Mouse (Mus musculus) adrenal gland, postnatal 36 days (tissue): ENCODE data around the gene Casc4. TPM values are rescaled to one million over a fixed set of nuclear protein-coding genes. Genes with fewer than 3 reads are reported as not detected.

ENCODE experiments used
- DNase-seq, 2 experiments: peaks; one replicate each; pipeline ENCODE4 v3.0.0; 2021; ENCODE audit warnings: mixed read lengths in 1 of 2
- long read RNA-seq, 2 experiments: library from polyadenylated mRNA; stranded (forward); transcript quantifications; one replicate each; pipeline ENCODE4 v2.0.0; 2021; ENCODE audit warnings: borderline sequencing depth in 2 of 2
- total RNA-seq, 2 experiments: library from RNA; stranded (reverse); gene quantifications; 2 replicates each; pipeline ENCODE4 v1.2.3; 2021

The Casc4 gene
- 10 to 100 TPM; 40.5 to 50.6 TPM for total RNA-seq
- long read RNA-seq, experiment 1, full-length matches to known transcripts = 6 of 14 reads
- long read RNA-seq, experiment 1, partial matches to known transcripts = 3 of 14 reads
- long read RNA-seq, experiment 1, other reads (novel, unspliced or antisense) = 5 of 14 reads
- long read RNA-seq, experiment 2, full-length matches to known transcripts = 2 of 3 reads
- long read RNA-seq, experiment 2, partial matches to known transcripts = 0 of 3 reads
- long read RNA-seq, experiment 2, other reads (novel, unspliced or antisense) = 1 of 3 reads

DNA sequence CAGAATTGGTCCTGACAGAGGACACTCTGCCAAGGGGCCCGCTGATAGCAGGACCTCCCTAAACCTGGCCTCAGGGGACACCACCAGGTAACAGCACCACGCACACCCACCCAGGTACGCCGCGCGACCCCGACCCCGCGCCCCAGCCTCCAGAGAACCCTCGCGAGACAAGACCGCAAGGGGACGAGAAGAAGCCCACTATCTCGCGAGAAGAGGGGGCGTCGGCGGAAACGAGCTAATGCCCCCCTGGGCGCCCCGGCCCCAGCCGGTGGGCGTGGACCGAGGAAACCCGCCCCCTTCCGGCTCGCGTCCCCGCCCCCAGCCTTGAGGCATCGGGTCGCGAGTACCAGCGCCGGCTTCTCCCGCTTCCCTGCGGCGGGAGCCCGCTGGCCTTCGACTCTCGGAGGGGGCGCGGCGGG lies at the start of gene Casc4:
Gene Casc4 (plus strand): TSS at position 339 of the 419 bp plus-strand sequence.
- DNase-seq = peak; percentile 88 to 94

DNA sequence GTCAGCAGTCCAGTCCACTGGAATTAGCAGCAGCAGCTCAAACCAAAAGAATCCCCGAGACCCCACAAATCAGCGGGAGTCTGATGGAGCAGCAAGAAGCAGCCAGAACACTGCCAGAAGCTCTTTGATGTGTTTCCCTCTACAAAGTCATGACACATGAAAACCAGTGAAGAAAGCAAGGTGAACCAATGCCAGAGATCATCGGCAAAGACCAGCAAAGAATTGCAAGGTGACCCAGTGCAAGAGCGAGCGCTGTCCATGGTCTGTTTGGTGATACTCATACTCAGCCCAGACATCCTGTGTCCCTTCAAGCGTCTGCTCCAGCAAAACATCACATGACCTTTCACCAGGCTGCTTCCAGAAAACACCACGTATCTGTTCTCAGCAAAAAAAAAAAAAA lies 45.0 kb upstream of the Casc4 start:
- DNase-seq = no peak

DNA sequence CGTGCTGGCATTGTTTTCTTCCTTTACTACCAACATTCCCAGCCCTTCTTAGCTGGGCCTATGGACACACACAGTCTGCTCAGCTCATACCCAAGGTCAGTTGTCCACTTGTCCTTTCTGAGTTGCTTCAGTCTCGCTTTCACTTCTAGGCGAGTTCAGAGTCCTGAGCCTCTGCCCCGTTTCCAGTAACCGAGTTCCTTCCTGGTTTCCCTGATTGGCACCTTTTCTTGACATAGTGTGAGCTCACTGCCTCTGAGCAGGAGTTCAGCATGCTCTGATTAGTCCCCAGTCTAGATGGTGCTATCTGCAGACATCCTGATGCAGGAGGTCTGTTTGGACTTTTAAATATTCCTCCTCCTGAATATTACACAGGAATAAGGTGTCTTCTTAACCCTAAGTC lies 42.1 kb upstream of the Casc4 start:
- DNase-seq = peak in 1 of 2 experiments; percentile 12

DNA sequence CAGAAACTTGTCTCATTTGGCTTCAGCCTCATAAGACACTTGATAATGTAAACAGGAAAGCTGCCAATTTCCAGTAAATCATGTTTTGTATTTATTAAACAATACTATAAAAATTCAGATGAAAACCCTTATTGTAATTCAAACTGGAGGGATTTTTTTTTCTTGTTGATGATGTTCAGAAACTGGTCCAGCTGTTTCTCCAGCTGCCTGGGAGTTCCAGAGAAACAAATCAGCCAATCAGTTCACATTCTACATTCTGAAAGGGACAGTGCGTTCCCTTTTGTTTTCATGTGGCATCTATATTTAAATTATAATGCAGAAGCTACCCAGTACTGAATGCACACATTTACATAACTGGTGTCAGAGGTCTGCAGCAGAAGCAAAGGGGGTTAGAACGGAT lies 40.6 kb upstream of the Casc4 start:
- DNase-seq = no peak

DNA sequence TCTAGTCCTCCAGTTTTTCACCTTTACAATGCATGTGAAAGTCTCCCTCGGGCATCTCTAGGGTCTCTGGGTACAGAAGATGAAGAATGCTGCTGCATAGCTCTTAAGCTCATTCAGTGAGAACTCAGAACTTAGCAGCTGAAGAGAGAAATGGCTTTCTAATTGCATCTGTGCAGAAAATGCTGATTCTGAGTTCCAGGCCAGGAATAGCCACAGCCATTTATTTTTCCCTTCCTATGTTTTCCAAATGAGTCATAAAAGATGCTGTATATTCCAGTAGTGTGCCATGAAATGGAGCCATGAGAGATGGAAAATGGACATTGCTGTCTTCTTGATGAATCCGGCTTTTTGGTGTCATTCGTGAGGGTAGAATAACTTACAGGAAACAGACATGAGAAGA lies 38.4 kb upstream of the Casc4 start:
- no peak for DNase-seq

DNA sequence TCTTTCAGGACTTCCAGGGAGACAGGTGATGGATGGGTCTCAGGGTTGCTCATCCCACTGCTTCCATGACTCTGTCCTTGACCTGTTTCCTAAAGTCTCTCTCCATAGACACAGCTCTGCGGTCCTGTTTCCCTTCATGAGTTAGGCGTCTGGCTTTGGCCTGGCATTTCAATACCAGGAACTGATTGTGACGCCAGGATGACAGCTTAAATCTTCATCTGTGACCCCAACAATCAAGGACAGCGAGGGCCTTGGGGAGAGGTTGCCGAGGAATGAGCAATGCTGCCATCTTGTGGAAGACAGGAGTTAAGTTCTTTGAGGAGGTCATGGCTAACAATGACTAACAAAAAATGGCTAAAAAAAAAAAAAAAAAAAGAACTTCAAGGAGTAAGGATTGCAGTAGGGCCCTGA lies 34.3 kb upstream of the Casc4 start:
- peak; percentile 65 to 73 for DNase-seq

DNA sequence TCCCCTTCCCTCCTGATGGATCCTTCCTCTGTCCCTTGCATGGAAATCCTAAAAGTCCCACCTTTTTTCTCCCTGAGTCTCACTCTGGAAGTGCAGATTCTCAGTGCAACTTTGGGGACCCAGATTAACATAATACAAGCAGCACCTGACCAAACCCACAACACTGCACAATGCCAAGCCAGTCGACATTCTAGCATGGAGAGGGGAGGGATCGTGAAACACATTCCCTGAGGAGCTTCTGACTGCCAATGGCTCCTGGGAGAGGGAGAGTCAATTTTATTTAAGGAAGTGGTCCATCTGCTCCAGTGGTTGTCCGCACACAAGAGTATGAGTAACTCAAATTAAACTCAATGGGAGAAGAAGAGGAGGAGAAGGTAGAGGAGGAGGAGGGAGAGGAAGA lies 31.8 kb upstream of the Casc4 start:
- no peak for DNase-seq

DNA sequence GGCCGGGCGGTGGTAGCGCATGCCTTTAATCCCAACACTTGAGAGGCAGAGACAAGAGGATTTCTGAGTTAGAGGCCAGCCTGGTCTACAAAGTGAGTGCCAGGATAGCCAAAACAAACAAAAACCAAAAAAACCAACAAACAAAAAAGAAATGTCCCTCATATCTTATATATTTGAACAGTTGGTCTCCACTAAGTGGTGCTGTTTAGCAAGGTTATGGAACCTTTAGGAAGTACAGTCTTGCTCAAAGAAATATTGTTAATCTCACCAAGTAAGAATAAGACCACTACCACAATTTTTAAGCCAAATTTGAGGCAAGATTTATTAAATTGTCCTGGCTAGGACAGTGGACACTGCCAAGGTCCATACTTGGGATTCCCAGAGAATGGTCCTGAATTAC lies 25.3 kb upstream of the Casc4 start:
- no peak for DNase-seq

DNA sequence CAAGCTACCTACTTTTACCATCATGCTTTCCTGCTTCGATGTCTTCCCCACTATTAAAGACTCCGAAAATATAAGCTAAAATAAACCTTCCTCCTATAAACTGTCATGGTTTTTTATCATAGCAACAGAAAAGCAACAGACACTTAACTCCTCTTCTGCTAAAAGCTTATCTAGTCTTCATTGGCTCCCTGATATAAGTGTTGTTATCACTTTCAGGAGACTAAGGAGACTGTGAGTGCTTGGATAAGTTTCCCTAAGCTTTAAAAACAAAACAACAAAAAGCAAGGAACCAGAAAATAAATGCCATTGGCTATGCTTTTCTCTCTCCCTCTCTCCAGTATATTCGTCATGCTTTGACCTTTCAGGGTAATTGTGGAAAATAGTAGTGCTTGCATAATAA lies 24.5 kb upstream of the Casc4 start:
- DNase-seq = no peak

DNA sequence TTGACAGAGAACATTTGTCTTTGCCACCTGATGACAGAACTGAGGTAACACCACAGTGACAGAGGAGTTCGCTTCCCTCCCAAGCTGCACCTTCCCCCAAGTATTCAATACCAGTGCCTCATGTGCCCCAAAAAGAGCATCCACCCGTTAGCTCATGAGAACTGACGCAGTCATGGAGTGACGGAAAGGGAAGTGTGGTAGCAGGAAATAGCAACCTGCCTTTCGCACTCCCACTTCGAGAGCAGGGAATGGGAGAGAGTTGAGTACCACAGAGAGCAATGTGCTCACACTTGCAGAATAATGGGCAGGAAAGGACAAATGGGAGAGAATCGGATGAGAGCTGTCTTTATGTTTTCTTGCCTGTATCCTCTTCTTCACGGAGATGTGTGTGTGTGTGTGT lies 20.7 kb upstream of the Casc4 start:
- no peak for DNase-seq

DNA sequence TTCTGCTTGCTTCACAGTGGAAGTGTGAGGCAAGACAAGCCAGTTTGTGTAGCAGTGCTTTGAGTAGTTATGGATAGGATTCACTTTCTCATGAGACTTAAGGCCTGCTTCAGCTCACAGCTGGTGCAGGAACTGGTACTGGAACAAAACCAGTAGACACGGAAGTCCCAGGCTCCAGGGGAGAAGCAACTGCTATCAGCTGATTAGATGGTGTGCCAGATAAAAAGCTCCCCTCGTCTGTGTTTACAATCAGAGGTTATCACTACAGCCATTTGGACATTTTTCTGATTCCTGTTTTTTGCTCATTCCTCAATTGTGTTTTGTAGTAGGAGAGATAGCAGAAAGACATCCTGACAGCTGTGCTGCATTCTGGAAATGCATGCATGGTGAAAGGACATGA lies 14.7 kb upstream of the Casc4 start:
- DNase-seq = no peak

DNA sequence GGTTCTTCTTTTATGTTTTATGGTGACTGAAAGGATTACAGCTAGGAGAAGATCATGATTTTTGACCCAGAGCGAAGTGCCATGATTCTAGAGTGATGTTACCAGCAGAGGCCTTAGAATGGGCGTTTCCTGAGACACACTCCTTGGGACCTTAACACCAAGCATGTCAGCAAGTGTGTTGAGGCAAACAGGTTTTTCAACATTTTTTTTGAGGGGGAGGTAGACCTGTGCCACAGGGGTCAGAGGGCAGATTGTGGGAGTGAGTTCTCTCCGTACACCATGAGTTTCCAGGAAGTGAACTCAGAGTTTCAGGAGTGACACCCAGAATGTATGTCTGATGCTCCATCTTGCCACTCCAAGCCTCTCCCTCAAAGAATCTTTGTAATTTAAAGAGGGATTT lies 12.8 kb upstream of the Casc4 start:
- DNase-seq = no peak

DNA sequence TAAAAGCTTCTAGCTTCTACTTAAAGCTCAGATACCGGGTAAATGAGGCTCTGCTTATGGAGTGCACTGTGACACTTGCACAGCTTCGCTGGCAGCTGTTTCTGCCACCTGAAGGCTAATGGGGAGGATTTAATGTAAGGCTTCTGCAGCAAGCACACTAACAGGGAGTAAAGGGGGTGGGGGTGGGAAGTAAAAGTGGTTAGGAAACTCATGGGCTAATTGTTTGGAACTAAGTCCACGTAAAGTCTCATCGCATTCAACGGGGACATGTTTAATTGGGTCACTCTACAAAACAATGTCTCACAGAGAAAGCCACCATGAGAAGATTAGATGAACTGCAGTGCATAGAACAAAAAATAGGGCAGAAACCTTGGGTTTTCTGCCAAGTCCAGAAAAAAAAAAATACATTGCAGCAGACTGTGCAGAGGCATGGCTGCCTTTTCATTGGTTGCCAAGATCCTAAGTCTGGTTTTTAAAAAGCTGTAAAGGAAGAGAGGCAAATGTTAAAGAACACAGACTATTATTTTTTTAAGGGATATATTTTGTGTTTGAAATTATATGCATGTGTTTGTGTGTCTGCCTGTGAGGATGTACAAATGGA lies 7.3 kb upstream of the Casc4 start:
- DNase-seq = peak in 1 of 2 experiments; percentile 28

DNA sequence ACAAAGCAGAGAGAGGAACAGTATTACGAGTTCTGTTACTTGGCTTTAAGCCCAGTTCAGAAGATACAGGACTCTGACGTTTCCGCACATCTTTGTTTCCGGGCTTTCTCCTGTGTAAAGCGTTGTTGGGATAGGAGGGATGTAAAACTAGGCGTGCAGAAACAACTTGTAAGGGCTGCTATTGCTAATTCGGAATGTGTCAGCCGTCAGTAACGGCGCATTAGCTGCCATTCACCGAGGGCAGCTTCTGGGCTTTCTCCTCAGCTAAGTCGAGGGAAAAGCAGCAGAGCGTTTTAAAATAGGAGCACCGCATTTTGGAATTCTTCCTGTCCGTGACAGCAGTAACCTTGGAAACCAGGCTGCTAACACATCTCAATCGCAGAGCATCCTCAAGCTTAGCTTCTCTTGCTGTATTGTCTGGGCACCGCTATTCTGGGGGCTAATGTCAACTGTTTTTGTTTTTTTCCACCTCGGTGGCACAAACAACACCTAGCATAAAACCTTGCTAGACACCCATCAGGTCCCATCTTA lies 634 bp upstream of the Casc4 start:
- peak; percentile 15 to 17 for DNase-seq

DNA sequence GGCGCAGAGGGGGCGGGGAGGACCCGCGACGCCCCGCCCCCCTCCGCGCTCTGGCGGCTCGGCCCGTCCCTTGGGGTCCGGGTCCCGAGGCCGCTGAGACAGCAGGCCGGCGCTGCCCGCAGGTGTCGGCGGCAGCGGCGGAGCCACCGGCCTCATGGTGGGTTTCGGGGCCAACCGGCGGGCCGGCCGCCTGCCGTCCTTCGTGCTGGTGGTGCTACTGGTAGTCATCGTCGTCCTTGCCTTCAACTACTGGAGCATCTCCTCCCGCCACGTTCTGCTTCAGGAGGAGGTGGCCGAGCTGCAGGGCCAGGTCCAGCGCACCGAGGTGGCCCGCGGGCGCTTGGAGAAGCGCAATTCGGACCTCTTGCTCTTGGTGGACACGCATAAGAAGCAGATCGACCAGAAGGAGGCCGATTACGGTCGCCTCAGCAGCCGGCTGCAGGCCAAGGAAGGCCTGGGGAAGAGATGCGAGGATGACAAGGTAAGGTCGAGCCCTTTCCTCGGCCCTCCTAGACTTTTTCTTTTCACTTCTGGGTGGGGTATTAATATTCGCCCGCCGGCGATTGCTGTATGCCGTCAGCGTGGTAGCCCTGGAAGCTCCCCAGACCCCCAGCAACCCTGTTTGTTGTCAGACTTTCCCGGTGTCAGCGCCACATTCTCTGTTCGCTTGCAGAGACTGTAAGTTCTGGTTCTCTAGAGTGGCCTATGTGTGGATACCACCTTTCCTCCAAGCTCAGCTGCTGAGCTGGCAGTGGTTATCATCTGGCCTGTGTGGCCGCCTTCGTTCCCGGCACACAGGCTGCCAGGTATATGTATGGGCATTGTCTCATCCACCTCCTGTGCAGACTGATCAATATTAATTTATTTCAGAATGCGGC lies 520 bp downstream of the Casc4 start:
- DNase-seq = peak in 1 of 2 experiments; percentile 46

DNA sequence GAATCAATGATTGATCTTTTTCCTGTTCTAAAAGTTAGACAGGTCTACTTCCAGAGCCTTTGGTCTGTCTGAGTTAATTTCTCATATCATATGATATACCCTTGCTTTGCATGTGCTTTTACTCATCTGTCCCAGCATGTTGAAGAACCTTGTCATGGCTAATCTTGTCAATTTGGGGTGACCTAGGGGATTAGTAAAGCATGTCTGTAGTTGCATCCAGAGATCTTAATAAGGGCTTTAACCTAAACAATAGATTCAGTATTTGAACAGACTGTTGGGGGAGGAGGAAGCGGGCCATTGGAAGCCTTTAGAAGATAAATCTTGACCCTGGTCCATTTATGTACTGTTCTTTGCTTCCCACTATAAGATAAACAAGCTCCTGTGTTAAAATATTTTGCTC lies 12.7 kb downstream of the Casc4 start:
- no peak for DNase-seq

DNA sequence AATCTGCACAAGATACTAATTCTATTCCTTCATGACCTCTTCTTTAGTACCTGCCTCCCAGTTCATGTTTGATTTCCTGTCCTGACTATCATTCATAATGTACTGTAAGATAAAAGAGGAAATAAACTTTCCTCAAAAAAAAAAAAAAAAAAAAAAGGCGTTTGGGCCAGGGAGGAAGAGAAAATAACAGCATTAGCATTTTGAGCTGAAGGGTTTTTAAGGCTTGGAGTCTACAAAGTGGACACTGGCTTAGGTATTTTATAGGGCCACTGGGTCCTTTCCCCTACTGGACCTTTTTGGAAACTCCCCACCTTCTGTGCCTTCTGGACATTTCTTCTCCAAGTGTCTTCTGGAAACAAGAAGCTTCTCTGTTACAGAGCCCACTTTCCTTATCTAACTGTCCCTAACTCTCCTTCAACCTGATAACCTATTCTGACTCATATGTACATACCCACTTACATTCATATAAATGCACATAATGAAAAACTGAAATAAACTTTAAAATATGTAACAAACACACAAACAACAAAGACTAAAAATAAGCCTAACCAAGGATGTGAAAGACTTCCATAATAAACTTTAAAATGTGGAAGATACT lies 18.8 kb downstream of the Casc4 start:
- no peak for DNase-seq

DNA sequence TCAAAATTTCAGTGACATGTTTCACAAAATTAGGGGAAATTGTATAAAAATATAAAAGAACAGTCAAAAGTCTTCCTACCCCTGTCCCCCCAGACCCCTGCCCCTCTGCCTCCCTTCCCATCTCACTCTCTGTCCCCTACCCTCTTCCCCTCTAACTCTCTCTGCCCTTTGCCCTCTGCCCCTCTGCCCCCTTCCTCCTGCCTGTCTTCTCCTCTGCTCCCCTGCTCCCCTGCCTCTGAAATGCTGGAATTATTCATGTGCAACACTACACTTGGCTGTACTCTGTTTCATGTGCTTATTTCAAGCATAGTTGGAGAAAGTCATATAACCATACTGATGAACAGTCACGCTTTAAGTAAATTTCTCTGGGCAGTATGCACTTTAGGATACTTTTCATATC lies 19.6 kb downstream of the Casc4 start:
- no peak for DNase-seq

DNA sequence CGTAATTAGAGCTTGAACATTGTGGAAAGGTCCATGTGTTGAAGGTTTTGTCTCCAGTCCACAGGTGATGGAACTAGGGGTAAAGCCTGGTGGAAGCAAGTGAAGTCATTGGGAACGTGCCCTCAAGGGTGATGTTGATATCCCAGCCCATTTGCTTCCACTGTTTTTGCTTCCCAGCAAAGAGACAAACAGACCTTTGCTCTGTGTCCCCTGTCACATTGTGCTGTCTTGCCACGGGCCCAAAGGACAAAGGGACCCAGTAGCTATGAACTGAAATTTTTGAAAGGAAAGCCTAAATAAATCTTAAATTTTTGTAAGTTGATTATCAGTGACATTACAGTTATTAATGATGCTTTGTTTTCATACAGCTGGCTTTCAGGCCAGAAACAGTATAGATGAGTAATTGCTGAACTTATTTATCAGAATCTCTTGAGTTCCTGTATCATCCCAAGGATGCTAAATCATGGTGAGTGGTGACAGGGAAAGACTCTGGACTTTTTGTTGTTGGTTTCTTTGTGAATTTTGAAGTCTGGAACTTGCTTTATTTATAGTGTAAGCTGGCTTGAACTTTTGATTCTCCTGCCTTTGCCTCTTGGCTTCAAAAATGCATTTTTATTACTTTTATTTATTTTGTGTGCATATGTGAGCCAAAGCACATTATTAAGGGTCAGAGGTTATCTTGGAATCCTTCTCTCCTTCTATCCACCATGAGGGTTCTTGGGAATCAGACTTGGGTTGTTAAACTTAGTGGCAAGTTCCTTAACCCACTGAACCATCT lies 22.1 kb downstream of the Casc4 start:
- DNase-seq = no peak

DNA sequence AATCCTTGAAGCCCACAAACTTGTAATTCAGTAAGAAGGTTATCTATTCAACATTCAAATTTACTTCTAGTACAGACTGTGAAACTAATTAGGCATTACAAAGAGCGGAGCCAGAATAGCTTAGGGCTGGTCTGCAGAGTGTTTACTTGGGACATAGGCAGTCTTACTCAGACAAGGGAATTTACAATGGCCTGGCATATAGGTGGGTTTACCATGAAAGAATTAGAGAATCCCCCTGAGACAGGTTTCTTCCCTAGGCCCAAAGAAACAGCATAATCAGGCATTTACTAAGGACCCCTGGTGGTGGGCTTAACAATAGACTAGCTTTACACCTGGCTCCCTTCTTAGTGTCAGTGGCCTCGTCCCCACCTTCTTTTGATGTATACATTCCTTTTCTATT lies 28.5 kb downstream of the Casc4 start:
- DNase-seq = no peak

DNA sequence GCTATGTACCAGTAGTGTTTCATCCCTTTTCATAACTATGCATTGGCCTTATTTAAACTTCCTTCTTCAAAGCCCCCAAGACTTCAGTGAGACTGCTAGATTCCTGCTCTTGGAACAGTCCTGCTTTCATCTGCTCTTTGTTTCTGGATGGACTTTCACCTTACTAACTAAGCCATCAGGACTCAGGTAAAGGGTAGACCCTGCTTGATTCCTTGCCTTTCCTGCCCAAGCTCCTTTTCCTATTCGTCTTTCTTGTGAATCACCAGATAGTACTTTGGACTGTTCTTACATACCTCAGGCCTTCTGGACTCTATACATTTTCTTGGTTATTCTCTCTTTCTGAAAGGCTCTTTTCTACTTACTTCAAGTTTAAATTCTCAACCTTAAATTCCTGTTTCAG lies 30.1 kb downstream of the Casc4 start:
- no peak for DNase-seq

DNA sequence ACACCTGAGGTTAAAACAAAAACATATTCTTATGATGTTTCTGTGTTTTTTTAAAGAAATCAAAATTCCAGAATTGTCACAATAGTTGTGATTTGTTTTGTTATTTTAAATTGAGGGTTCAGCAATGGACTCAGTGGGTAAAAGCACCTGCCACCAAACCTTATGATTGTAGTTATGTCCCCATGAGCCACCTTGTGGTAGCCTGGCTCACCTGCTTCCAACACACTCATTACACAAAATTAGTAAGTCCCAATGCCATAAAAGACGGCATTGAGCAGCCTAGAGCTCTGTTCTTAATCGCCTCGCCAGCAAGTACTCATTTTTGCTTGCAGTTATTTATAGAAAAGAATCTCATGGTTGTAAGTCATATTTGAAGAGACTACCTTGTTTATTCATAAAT lies 43.2 kb downstream of the Casc4 start:
- no peak for DNase-seq
